Mouse (Mus musculus): ENCODE data around the gene Cbwd1. TPM values are rescaled to one million over a fixed set of nuclear protein-coding genes. Genes with fewer than 3 reads are reported as not detected.
A peak's percentile ranks its signal among the peaks of the same experiment; 100 is the strongest.

The Cbwd1 gene
- total and polyA plus RNA-seq, 3 experiments, result 2.6 to 10.9 (median 8.0) TPM

DNA sequence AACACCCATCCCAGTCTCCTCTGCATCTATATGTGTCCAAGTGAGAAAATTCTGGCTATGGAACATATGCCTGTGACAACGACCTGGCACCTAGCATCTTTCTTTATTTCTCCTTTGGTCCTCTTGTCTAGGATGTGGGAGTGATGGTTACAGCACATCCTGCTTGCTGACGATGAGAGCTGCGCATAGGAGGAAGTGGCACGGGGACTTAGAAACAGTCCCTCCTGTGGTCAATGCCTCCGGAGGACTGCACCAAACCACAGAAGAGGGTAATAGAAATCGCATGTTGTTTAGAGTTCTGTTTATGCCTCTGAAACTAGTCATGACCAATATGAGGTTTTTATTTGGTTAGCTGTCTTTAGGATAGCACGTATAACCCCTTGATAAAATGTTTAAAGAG is 9.9 kb upstream of the Cbwd1 start:
- intact Hi-C loops (cut with DNase I), result no loop called here
- Histone ChIP-seq H3K27ac (no peak overlapping the region), H3K27me3 (ENCODE audit: control insufficient read depth, insufficient read depth, low read length) (no peaks in the 10 kb centered on the region), H3K36me3 (ENCODE audit: control insufficient read depth, insufficient read depth, low read length) (no peaks in the 10 kb centered on the region), H3K4me1 (ENCODE audit: control insufficient read depth, insufficient read depth, low read length) (no peaks in the 10 kb centered on the region; the same call in 1 of the 2 replicates), H3K4me3 (no peak overlapping the region), H3K9ac (ENCODE audit: low read depth, low read length) (no peak overlapping the region), H3K79me2 (replicated peaks; ENCODE audit: control insufficient read depth, insufficient read depth, low read length) (no peaks in the 10 kb centered on the region)
- no peak for TF ChIP-seq EP300 (IDR thresholded peaks at IDR 0.05; ENCODE audit: insufficient read depth, low read depth, low read length)
- no peak for DNase-seq
- 65% methylated on average over 7 of the region's 7 CpGs for WGBS

DNA sequence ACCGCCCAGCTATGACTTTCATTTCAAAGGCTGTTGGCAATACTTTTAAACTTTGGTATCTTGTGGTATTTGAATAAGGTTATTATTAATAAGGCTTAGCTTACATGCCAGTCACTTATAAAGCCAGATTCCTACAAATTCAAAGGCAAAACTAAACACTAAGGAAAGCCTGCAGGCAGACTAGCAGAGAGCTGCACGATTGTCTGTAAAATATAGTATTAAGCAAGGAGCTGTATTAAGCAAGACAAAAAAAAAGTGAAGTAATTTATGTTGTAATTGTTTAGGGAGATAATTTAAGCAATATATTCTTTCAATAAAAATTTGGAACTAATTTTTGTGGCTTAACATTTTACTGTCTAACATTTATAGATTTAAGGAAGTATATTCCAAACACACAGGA is 5.5 kb upstream of the Cbwd1 start:
- Histone ChIP-seq H3K27me3 (ENCODE audit: control insufficient read depth, insufficient read depth, low read length) (no peaks in the 10 kb centered on the region), H3K9ac (ENCODE audit: low read depth, low read length) (no peak overlapping the region)

DNA sequence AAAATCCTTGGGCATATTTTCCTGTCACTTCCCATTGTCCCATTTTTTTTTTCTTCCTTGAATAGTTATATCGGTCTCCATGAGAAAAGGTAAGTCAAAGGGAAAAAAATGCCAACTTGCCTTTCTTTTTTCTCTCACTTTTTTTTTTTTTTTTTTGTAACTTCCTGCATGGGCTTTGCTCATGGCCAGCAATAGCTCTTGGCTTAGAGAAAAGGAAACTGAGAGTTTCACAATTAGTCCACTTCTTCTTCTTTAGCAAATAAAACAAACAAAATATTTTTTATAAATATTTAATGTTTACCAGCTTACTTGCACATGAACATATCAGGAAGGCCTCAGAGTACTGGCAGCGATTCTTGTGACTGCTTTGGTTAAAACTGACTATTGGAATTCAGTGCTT is 4.8 kb upstream of the Cbwd1 start:
- Histone ChIP-seq H3K4me1 (ENCODE audit: control insufficient read depth, insufficient read depth, low read length) (no peaks in the 10 kb centered on the region; the same call in 1 of the 2 replicates), H3K9ac (ENCODE audit: low read depth, low read length) (no peak overlapping the region), H3K4me3 (no peak overlapping the region), H3K79me2 (replicated peaks; ENCODE audit: control insufficient read depth, insufficient read depth, low read length) (no peaks in the 10 kb centered on the region), H3K27ac (no peak overlapping the region), H3K27me3 (ENCODE audit: control insufficient read depth, insufficient read depth, low read length) (no peaks in the 10 kb centered on the region), H3K36me3 (ENCODE audit: control insufficient read depth, insufficient read depth, low read length) (no peaks in the 10 kb centered on the region)
- WGBS, result 58% methylated on average over 2 of the region's 2 CpGs
- no peak for DNase-seq
- intact Hi-C loops (cut with DNase I), result no loop called here
- TF ChIP-seq CTCF (IDR thresholded peaks at IDR 0.05), result no peak
- TF ChIP-seq EP300 (IDR thresholded peaks at IDR 0.05; ENCODE audit: insufficient read depth, low read depth, low read length), result no peak
- no peak for TF ChIP-seq POLR2A (IDR thresholded peaks at IDR 0.05; ENCODE audit: insufficient read depth, low read depth, low read length)

More for the DNA sequence above, 5.5 kb upstream of the Cbwd1 start:
- TF ChIP-seq POLR2A (IDR thresholded peaks at IDR 0.05; ENCODE audit: insufficient read depth, low read depth, low read length) (no peak), EP300 (IDR thresholded peaks at IDR 0.05; ENCODE audit: insufficient read depth, low read depth, low read length) (no peak), CTCF (IDR thresholded peaks at IDR 0.05) (no peak)
- no peaks in the 10 kb centered on the region; the same call in 1 of the 2 replicates for H3K4me1 ChIP-seq (ENCODE audit: control insufficient read depth, insufficient read depth, low read length)
- 87% methylated on average over 2 of the region's 2 CpGs for WGBS
- H3K79me2 ChIP-seq (replicated peaks; ENCODE audit: control insufficient read depth, insufficient read depth, low read length), result no peaks in the 10 kb centered on the region
- DNase-seq, result no peak
- no peak overlapping the region for H3K27ac ChIP-seq
- intact Hi-C loops (cut with DNase I), result no loop called here
- H3K36me3 ChIP-seq (ENCODE audit: control insufficient read depth, insufficient read depth, low read length), result no peaks in the 10 kb centered on the region
- no peak overlapping the region for H3K4me3 ChIP-seq

DNA sequence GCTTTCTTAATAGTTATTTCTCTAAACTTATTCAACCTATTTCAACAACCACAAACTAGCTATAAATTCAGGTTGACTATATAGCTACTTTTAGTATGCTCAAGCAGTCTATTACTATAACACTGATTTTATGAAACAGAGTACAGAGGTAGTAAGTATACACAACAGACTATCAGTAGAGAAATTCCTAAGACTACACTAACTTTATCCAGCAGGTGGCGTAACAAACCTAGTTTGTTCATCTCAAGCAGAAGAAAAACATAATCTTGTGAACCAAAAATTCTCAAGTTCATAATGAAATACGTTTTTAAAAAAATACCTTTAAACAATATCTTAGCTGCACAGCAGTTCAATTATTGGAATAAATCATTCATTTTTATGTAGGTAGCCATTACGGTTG is 2.9 kb downstream of the Cbwd1 start:
- WGBS, result 34% methylated on average over 3 of the region's 3 CpGs
- no peaks in the 10 kb centered on the region for H3K79me2 ChIP-seq (replicated peaks; ENCODE audit: control insufficient read depth, insufficient read depth, low read length)
- DNase-seq, result no peak
- no peaks in the 10 kb centered on the region for H3K27me3 ChIP-seq (ENCODE audit: control insufficient read depth, insufficient read depth, low read length)
- intact Hi-C loops (cut with DNase I), result loop anchor here (2.0 to 5.0 kb wide), 2 partner anchors 494 to 670 kb away; no protein-coding TSS in a partner anchor
- H3K27ac ChIP-seq, result no peak overlapping the region
- H3K36me3 ChIP-seq (ENCODE audit: control insufficient read depth, insufficient read depth, low read length), result 0 out of 2 replicates have a peak, but pooled peaks cover 2% of the 10 kb centered on the region
- no peak overlapping the region for H3K9ac ChIP-seq (ENCODE audit: low read depth, low read length)
- TF ChIP-seq POLR2A (IDR thresholded peaks at IDR 0.05; ENCODE audit: insufficient read depth, low read depth, low read length) (no peak), EP300 (IDR thresholded peaks at IDR 0.05; ENCODE audit: insufficient read depth, low read depth, low read length) (no peak), CTCF (IDR thresholded peaks at IDR 0.05) (peak; percentile 88)
- H3K4me1 ChIP-seq (ENCODE audit: control insufficient read depth, insufficient read depth, low read length), result no peaks in the 10 kb centered on the region
- H3K4me3 ChIP-seq, result no peak overlapping the region

DNA sequence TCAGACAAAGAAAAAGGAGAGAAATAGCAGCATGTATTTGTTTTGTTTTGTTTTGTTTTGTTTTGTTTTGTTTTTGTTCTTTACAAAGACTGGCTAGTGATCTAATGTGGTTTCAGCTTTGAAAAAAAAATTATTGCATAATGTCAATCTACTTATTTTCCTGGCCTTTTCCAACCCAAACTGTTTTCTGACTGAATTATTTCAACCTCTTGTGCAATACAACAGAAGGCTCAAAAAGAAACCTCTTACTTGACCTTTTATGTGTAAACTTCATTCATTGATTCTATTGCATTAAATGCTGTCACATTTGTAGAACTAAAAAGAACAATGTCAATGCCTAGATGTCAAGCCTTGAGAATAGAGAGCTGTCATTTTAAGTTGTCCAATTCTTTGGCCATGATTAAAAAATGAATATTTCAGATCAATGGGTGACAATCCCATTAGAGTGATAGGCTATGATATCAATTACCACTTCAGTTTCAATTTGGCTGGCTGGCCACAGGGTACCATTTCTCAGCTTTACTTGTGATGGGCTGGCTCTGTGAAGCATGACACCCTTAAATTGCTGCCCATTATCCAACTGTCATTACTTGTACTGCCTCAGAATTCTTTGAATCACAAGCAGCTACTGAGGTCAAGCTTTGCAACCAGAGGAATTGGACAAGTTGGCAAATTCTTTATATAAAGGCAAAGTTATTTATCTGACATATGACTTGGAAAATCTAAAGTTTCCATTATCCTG is 15.7 kb downstream of the Cbwd1 start:
- no peaks in the 10 kb centered on the region for H3K27me3 ChIP-seq (ENCODE audit: control insufficient read depth, insufficient read depth, low read length)
- H3K27ac ChIP-seq, result no peak overlapping the region
- H3K9ac ChIP-seq (ENCODE audit: low read depth, low read length), result no peak overlapping the region
- TF ChIP-seq EP300 (IDR thresholded peaks at IDR 0.05; ENCODE audit: insufficient read depth, low read depth, low read length) (no peak), CTCF (IDR thresholded peaks at IDR 0.05) (no peak), POLR2A (IDR thresholded peaks at IDR 0.05; ENCODE audit: insufficient read depth, low read depth, low read length) (no peak)
- no peaks in the 10 kb centered on the region for H3K36me3 ChIP-seq (ENCODE audit: control insufficient read depth, insufficient read depth, low read length)
- intact Hi-C loops (cut with DNase I), result no loop called here
- no peaks in the 10 kb centered on the region for H3K4me1 ChIP-seq (ENCODE audit: control insufficient read depth, insufficient read depth, low read length)
- no peaks in the 10 kb centered on the region for H3K79me2 ChIP-seq (replicated peaks; ENCODE audit: control insufficient read depth, insufficient read depth, low read length)
- no peak for DNase-seq
- H3K4me3 ChIP-seq, result no peak overlapping the region

DNA sequence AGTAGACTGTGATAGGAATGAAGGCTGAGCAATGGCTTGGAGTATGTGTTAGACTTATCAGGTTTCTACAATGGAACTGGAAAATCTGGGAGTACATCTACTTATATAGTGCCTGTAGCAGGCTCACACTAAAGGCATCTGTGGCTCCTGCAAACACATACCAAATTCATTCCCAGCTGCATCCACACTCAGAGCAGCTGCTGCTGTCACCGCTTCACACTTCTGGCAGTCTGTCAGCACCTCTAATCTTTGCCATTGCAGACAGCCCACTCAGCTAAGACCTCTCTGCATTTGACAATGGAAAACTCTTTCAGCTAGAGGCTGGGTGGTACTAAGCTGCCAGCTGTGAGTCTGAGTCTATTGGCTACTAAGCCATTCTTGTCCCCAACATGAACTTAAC is 24.3 kb downstream of the Cbwd1 start:
- Histone ChIP-seq H3K27ac (no peak overlapping the region), H3K4me1 (ENCODE audit: control insufficient read depth, insufficient read depth, low read length) (no peaks in the 10 kb centered on the region), H3K36me3 (ENCODE audit: control insufficient read depth, insufficient read depth, low read length) (no peaks in the 10 kb centered on the region), H3K79me2 (replicated peaks; ENCODE audit: control insufficient read depth, insufficient read depth, low read length) (no peaks in the 10 kb centered on the region), H3K27me3 (ENCODE audit: control insufficient read depth, insufficient read depth, low read length) (no peaks in the 10 kb centered on the region), H3K4me3 (no peak overlapping the region), H3K9ac (ENCODE audit: low read depth, low read length) (no peak overlapping the region)
- intact Hi-C loops (cut with DNase I), result no loop called here
- 50% methylated on average over 1 of the region's 1 CpGs for WGBS
- peak in 1 of 2 experiments; percentile 3 for DNase-seq
- no peak for TF ChIP-seq CTCF (IDR thresholded peaks at IDR 0.05)
- TF ChIP-seq EP300 (IDR thresholded peaks at IDR 0.05; ENCODE audit: insufficient read depth, low read depth, low read length), result no peak
- no peak for TF ChIP-seq POLR2A (IDR thresholded peaks at IDR 0.05; ENCODE audit: insufficient read depth, low read depth, low read length)

All from heart, adult 2 months (tissue).